Mouse (Mus musculus) mammary gland, adult 2 months (tissue): ENCODE data around the gene Zim1. TPM values are rescaled to one million over a fixed set of nuclear protein-coding genes. Genes with fewer than 3 reads are reported as not detected.

ENCODE experiments used
- polyA plus RNA-seq: library from polyadenylated mRNA; depleted of rRNA; stranded (reverse); fragments of >200 nt; gene quantifications from 2 replicates; pipeline ENCODE4 v1.2.3, GENCODE M21; 2012; ENCODE audit warnings: low replicate concordance; rRNA removed

Zim1 gene
- 1.8 and 5.4 TPM in 2 replicates for polyA plus RNA-seq

GRCm38 (mm10) chr7:6696241-6697045 is at the start of gene Zim1:
TSS of gene Zim1 (minus strand) at chr7:6696450.

GRCm38 (mm10) chr7:6730241-6730640 is 34.0 kb upstream of the Zim1 start, which contains the start of the genes Peg3 and Usp29:
TSS of gene Peg3 (minus strand) at chr7:6730431.
TSS of gene Usp29 (plus strand) at chr7:6730578.

Other genes with a start within 250 kb of the Zim1 start
- gene Olfr1336, start 240.3 kb downstream of the Zim1 start, polyA plus RNA-seq = not detected in 2 replicates
- gene Olfr1346, start 229.3 kb downstream of the Zim1 start, polyA plus RNA-seq = not detected in 2 replicates
- gene Olfr5, start 209.5 kb downstream of the Zim1 start, polyA plus RNA-seq = not detected in 2 replicates
- not detected in 2 replicates for gene Olfr1347, start 196.7 kb downstream of the Zim1 start, polyA plus RNA-seq
- gene Olfr1348, start 187.7 kb downstream of the Zim1 start, polyA plus RNA-seq = not detected in 2 replicates
- gene Olfr1349, start 173.5 kb downstream of the Zim1 start, polyA plus RNA-seq = not detected in 2 replicates
- not detected in 2 replicates for gene Olfr1350, start 131.6 kb downstream of the Zim1 start, polyA plus RNA-seq
- gene Peg3, start 34.0 kb upstream of the Zim1 start, polyA plus RNA-seq = 7.1 and 18.8 TPM in 2 replicates
- gene Usp29, start 34.1 kb upstream of the Zim1 start, polyA plus RNA-seq = 0.13 and 0.23 TPM in 2 replicates